Mouse (Mus musculus) liver, postnatal 0 days (tissue): ENCODE results near the gene Cabp4. TPM values are rescaled to one million over a fixed set of nuclear protein-coding genes. Genes with fewer than 3 reads are reported as not detected.
A peak's percentile ranks its signal among the peaks of the same experiment; 100 is the strongest.

Experiments used
- ATAC-seq: fragments of 200-750 bp; cut with Nextera tagmentation; 2 replicates; pipeline ENCODE4 v1.8.0; 2017; ENCODE audit warnings: mild to moderate bottlenecking, moderate library complexity
- DNase-seq: peaks from one replicate; pipeline ENCODE4 v3.0.0-alpha.2; 2016
- H3K27ac ChIP-seq: fragments of 300-500 bp; sonication (generic); 2 replicates; pipeline ENCODE4 v1.5.1; 2014; ENCODE audit warnings: antibody characterized with exemption, moderate library complexity, mild to moderate bottlenecking, low read depth
- H3K27me3 ChIP-seq: fragments of 300-500 bp; sonication (generic); 2 replicates; pipeline ENCODE4 v1.6.1; 2014; ENCODE audit warnings: low read length, control low read depth, mixed read lengths; ENCODE audit not compliant: insufficient read depth
- H3K36me3 ChIP-seq: fragments of 300-500 bp; sonication (generic); replicated peaks from 2 replicates; pipeline ENCODE4 v1.6.1; 2014; ENCODE audit warnings: mild to moderate bottlenecking, control low read depth, low read length, moderate library complexity, mixed read lengths; ENCODE audit not compliant: insufficient read depth
- H3K4me1 ChIP-seq: fragments of 300-500 bp; sonication (generic); 2 replicates; pipeline ENCODE4 v1.6.1; 2014; ENCODE audit warnings: antibody characterized with exemption, mild to moderate bottlenecking, control low read depth; ENCODE audit not compliant: insufficient read depth
- H3K4me2 ChIP-seq: fragments of 300-500 bp; sonication (generic); 2 replicates; pipeline ENCODE4 v1.6.1; 2014; ENCODE audit warnings: low read depth, mild to moderate bottlenecking, low read length, moderate library complexity, mixed read lengths
- H3K4me3 ChIP-seq: fragments of 300-500 bp; sonication (generic); 2 replicates; pipeline ENCODE4 v1.5.1; 2014; ENCODE audit warnings: low read depth, low read length
- H3K9ac ChIP-seq: fragments of 300-500 bp; sonication (generic); replicated peaks from 2 replicates; pipeline ENCODE4 v1.6.1; 2014; ENCODE audit warnings: mild to moderate bottlenecking, moderate library complexity
- H3K9me3 ChIP-seq: fragments of 300-500 bp; sonication (generic); 2 replicates; pipeline ENCODE4 v1.6.1; 2016; ENCODE audit warnings: mild to moderate bottlenecking, control low read depth, low read length, mixed read lengths
- CTCF ChIP-seq: sonication (generic); IDR thresholded peaks from 2 replicates; pipeline ENCODE4 v1.5.1; 2016; ENCODE audit warnings: antibody characterized with exemption, low read depth
- EP300 ChIP-seq: IDR thresholded peaks from 2 replicates; pipeline ENCODE4 v1.6.1; 2016; ENCODE audit warnings: antibody characterized with exemption, low read depth, mild to moderate bottlenecking
- WGBS: fragments of 180-500 bp; shearing (Covaris S2); extraction: QIAGEN DNeasy Blood & Tissue Kit; methylation state at CpG from one replicate; pipeline ENCODE4 v1.1.7; 2014; ENCODE audit not compliant: insufficient replicate concordance; 5-methylcytosine and 5-hydroxymethylcytosine counted together
- polyA plus RNA-seq: library from polyadenylated mRNA; unstranded; fragments of >200 nt; fragmentation: Nextera tagmentation; extraction: Ambion mirVana; gene quantifications from 2 replicates; pipeline ENCODE4 v1.2.1, GENCODE M21; 2015

Gene Cabp4
- polyA plus RNA-seq, 1 experiment from 2014 or later, result 0.11 TPM

DNA sequence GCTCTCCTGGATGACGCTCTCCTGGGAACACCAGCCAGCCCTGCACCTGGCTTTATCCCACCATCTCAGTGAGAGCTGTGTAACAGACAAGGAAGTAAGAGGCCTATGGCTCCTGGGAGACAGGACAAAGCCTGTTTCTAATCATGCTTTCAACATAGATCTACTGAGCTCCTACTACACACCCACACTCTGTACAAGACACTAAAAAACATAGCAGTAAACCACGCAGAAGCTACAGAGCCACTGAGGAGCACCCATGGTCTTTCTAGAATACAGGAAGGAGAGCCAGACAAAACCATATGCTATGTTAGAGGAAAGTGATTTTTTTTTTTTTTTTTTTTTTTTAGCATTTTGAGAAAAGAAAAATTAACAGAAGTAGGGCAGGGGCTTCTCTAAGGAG, 25.5 kb downstream of the Cabp4 start:
- Histone ChIP-seq H3K4me3 (no peak overlapping the region), H3K36me3 (peaks cover 44% of the 10 kb centered on the region), H3K27me3 (no peaks in the 10 kb centered on the region), H3K27ac (no peak overlapping the region), H3K9ac (no peak overlapping the region), H3K4me1 (peaks cover 41% of the 10 kb centered on the region), H3K4me2 (no peak overlapping the region), H3K9me3 (no peaks in the 10 kb centered on the region)
- DNase-seq, result no peak
- no peak for ATAC-seq
- 93% methylated on average over 2 of the region's 2 CpGs for WGBS
- TF ChIP-seq CTCF (no peak), EP300 (no peak)

DNA sequence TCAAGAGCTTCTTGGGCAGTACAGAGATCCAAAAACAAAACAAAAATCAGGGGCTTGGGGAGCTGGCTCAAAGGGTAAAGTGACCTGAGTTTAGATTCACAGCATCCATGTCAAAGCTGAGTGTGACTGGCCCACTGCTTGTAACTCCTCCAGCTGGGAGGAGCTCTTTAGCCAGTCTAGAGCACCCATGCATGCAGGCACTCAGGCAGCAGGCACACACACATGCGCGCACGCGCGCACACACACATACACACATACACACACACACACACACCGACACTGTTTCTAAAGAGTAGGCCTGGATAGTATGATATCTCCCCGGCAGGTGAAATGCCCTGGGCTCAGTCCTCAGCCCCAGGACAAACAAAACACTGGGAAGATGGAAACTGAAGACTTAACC, 26.8 kb downstream of the Cabp4 start:
- DNase-seq (no peak), ATAC-seq (no peak)
- H3K9ac ChIP-seq, result no peak overlapping the region
- H3K27ac ChIP-seq, result no peak overlapping the region
- no peak overlapping the region for H3K4me2 ChIP-seq
- whole genome bisulfite sequencing, result 90% methylated on average over 7 of the region's 7 CpGs
- H3K36me3 ChIP-seq, result peaks cover 54% of the 10 kb centered on the region
- H3K9me3 ChIP-seq, result no peaks in the 10 kb centered on the region
- TF ChIP-seq CTCF, result no peak
- TF ChIP-seq EP300, result no peak
- H3K4me1 ChIP-seq, result peaks cover 47% of the 10 kb centered on the region
- H3K4me3 ChIP-seq, result no peak overlapping the region
- H3K27me3 ChIP-seq, result no peaks in the 10 kb centered on the region

DNA sequence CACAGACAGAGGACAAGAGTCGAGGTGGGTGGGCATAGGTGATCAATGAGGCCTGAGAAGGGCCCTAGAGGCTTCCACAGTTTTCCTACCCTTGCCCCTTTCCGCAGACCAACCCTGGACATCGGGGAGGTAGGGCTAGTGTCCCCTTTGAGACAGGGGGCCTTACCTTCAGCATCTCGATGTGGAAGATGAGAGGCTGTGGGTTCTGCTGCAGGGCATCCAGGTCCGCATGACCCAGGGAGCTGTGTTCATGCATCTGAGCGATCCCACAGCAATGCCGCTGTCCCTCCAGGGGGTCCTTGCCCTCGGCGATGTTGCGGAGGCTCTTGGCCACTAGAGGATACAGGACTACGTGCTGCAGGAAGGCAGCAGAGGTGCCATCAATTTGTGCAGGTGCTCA, 28.0 kb downstream of the Cabp4 start:
- peaks cover 44% of the 10 kb centered on the region for H3K4me1 ChIP-seq
- WGBS, result 89% methylated on average over 11 of the region's 11 CpGs
- peaks cover 63% of the 10 kb centered on the region for H3K36me3 ChIP-seq
- no peaks in the 10 kb centered on the region for H3K9me3 ChIP-seq
- DNase-seq (no peak), ATAC-seq (no peak)
- H3K27me3 ChIP-seq, result no peaks in the 10 kb centered on the region
- TF ChIP-seq EP300 (no peak), CTCF (no peak)
- H3K4me3 ChIP-seq, result no peak overlapping the region
- H3K4me2 ChIP-seq, result no peak overlapping the region
- no peak overlapping the region for H3K27ac ChIP-seq
- H3K9ac ChIP-seq, result no peak overlapping the region

DNA sequence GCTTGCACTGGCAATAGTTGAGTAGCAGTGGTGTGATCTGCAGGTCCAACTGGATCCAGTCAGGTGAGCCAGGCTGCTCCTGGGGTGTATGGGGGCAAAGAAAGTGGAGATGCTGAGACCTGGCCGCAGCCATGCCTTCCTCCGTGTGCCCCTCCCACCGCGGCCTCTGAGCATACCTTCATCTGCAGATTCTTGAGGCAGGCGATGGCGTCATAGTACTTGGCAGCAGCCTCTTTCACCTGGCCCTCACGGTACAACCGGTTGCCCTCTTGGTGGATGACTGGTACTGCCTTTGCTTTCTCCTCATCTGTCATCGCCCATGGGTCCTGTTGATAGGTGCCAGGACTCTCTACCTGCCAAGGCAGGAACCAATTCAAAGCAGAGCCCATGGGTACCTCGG, 28.7 kb downstream of the Cabp4 start:
- Histone ChIP-seq H3K9ac (no peak overlapping the region), H3K4me3 (no peak overlapping the region), H3K36me3 (peaks cover 66% of the 10 kb centered on the region), H3K27me3 (no peaks in the 10 kb centered on the region), H3K4me1 (peaks cover 37% of the 10 kb centered on the region), H3K9me3 (no peaks in the 10 kb centered on the region), H3K4me2 (no peak overlapping the region), H3K27ac (no peak overlapping the region)
- no peak for TF ChIP-seq EP300
- TF ChIP-seq CTCF, result no peak
- no peak for DNase-seq
- WGBS, result 93% methylated on average over 10 of the region's 10 CpGs
- no peak for ATAC-seq

DNA sequence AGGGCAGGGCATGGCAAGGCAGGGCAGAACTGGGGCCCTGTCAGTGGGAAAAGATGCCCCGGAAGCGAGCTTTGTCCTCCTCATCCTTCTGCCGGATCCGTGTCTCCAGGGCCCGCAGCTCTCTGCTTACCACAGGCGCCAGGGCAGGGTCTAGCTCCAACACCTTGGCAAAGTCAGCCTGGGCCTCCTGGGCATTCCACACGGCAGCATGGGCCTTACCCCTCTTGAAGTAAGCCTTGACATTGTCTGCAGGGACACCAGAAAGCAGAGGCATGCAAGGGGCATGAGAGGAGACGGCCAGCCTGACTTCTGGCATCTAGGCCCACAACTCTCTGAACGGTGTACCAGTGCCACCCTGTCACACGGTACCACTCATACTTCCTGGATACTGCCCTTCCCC, 29.3 kb downstream of the Cabp4 start:
- H3K9me3 ChIP-seq, result no peaks in the 10 kb centered on the region
- peaks cover 31% of the 10 kb centered on the region for H3K4me1 ChIP-seq
- DNase-seq (no peak), ATAC-seq (no peak)
- peak overlapping the region; percentile 47; the same call in 1 of the 2 replicates for H3K9ac ChIP-seq
- no peak overlapping the region for H3K4me3 ChIP-seq
- 0 out of 2 replicates have a peak overlapping the region, but pooled peaks have one; percentile 57 for H3K4me2 ChIP-seq
- H3K27ac ChIP-seq, result peak overlapping the region; percentile 90
- WGBS, result 84% methylated on average over 10 of the region's 10 CpGs
- no peaks in the 10 kb centered on the region for H3K27me3 ChIP-seq
- no peak for TF ChIP-seq CTCF
- no peak for TF ChIP-seq EP300
- H3K36me3 ChIP-seq, result peaks cover 66% of the 10 kb centered on the region

DNA sequence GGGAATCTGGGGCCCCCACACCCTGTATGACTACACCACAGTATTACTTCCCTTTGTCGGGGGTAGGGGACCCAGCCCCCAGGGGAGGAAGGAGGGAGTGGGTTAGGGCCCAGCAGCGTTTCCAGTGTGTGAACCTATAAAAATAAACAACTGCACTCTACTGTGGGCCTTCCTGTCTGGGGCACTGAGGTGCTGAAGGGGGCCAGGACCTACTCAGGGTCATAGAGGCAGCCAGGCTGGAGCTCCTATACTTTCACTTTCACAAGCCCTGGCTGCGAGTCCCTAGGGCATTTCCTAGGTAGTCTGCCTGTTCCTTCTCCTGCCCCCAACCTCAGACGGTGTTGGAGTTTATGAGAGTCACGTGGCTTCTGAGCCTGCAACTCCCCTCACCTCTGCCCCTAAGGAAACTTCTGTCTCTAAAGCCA, 30.0 kb downstream of the Cabp4 start:
- peak overlapping the region; percentile 47 for H3K9ac ChIP-seq
- peak; percentile 64 for DNase-seq
- peaks cover 64% of the 10 kb centered on the region for H3K36me3 ChIP-seq
- WGBS, result 11% methylated on average over 5 of the region's 5 CpGs
- no peaks in the 10 kb centered on the region for H3K9me3 ChIP-seq
- no peaks in the 10 kb centered on the region for H3K27me3 ChIP-seq
- TF ChIP-seq EP300, result no peak
- no peak for TF ChIP-seq CTCF
- peaks cover 29% of the 10 kb centered on the region for H3K4me1 ChIP-seq
- H3K4me3 ChIP-seq, result 0 out of 2 replicates have a peak overlapping the region, but pooled peaks have one; percentile 1
- H3K27ac ChIP-seq, result peak overlapping the region; percentile 90
- H3K4me2 ChIP-seq, result peak overlapping the region; percentile 57
- ATAC-seq, result peak; percentile 44
